Mouse (Mus musculus) bone marrow, adult 2 months (tissue): Measurements from ENCODE around the gene Bckdhb. TPM values are rescaled to one million over a fixed set of nuclear protein-coding genes. Genes with fewer than 3 reads are reported as not detected.
"Not testable (repeated sequence)": the region's sequence is repeated elsewhere in the genome, so short reads cannot be mapped to it uniquely, and the experiment has no call there.

Experiments
- H3K27ac ChIP-seq: fragments of 200-500 bp; 2 replicates; pipeline ENCODE4 v1.5.1; 2012; ENCODE audit warnings: low read depth, mild to moderate bottlenecking, control low read depth, inconsistent platforms, low read length; ENCODE audit not compliant: control insufficient read depth, poor library complexity, insufficient read depth
- H3K4me1 ChIP-seq: fragments of 200-500 bp; 2 replicates; pipeline ENCODE4 v1.6.1; 2011; ENCODE audit warnings: low read length; ENCODE audit not compliant: control insufficient read depth, insufficient read depth
- H3K4me3 ChIP-seq: fragments of 200-500 bp; replicated peaks from 2 replicates; pipeline ENCODE3; 2011; ENCODE audit warnings: mild to moderate bottlenecking, low read depth, low read length, control low read depth; ENCODE audit not compliant: control insufficient read depth
- CTCF ChIP-seq: fragments of 200-500 bp; IDR thresholded peaks from 2 replicates; pipeline ENCODE4 v1.5.1; 2011; ENCODE audit warnings: low read length, control low read depth; ENCODE audit not compliant: control insufficient read depth, insufficient read depth
- POLR2A ChIP-seq: fragments of 200-500 bp; IDR thresholded peaks from 2 replicates; pipeline ENCODE4 v1.6.1; 2011; ENCODE audit warnings: low read depth, mild to moderate bottlenecking, control low read depth, low read length, borderline replicate concordance; ENCODE audit not compliant: control insufficient read depth
- WGBS: fragments of 180-500 bp; shearing (Covaris S2); methylation state at CpG from one replicate; pipeline ENCODE4 v1.1.7; 2018; 5-methylcytosine and 5-hydroxymethylcytosine counted together
- polyA plus RNA-seq: library from polyadenylated mRNA; stranded (reverse); fragments of >200 nt; gene quantifications from 2 replicates; pipeline ENCODE4 v1.2.4, GENCODE M21; 2011; ENCODE audit warnings: low replicate concordance; ENCODE audit not compliant: missing spikeins, insufficient read depth, insufficient read length

The Bckdhb gene
- polyA plus RNA-seq, 1 experiment, result 47.4 TPM

- H3K27ac ChIP-seq, result no peak overlapping the region
- no peak overlapping the region for H3K4me3 ChIP-seq
- 71% methylated on average over 2 of the region's 2 CpGs for WGBS
Measured at GRCm38 (mm10) chr9:83973467-83973866, 48.5 kb downstream of the Bckdhb start.

GRCm38 (mm10) chr9:83975811-83976210, 50.9 kb downstream of the Bckdhb start:
- H3K27ac ChIP-seq, result no peak overlapping the region
- no peaks in the 10 kb centered on the region for H3K4me1 ChIP-seq
- TF ChIP-seq CTCF, result no peak
- no peak overlapping the region for H3K4me3 ChIP-seq
- 79% methylated on average over 2 of the region's 2 CpGs for WGBS

More at GRCm38 (mm10) chr9:83973467-83973866, 48.5 kb downstream of the Bckdhb start:
- no peak for TF ChIP-seq POLR2A
- TF ChIP-seq CTCF, result no peak
- no peaks in the 10 kb centered on the region for H3K4me1 ChIP-seq

- Histone ChIP-seq H3K4me1 (no peaks in the 10 kb centered on the region), H3K27ac (no peak overlapping the region), H3K4me3 (no peak overlapping the region)
- TF ChIP-seq POLR2A, result no peak
- TF ChIP-seq CTCF, result no peak
- WGBS, result 86% methylated on average over 7 of the region's 7 CpGs
Measured at GRCm38 (mm10) chr9:83981234-83981633, 56.3 kb downstream of the Bckdhb start.

GRCm38 (mm10) chr9:84008961-84009360, 84.0 kb downstream of the Bckdhb start:
- Histone ChIP-seq H3K4me3 (no peak overlapping the region), H3K27ac (no peak overlapping the region), H3K4me1 (no peaks in the 10 kb centered on the region)
- WGBS, result 87% methylated on average over 2 of the region's 2 CpGs
- no peak for TF ChIP-seq CTCF
- no peak for TF ChIP-seq POLR2A

- Histone ChIP-seq H3K4me1 (no peaks in the 10 kb centered on the region), H3K27ac (no peak overlapping the region), H3K4me3 (no peak overlapping the region)
- TF ChIP-seq POLR2A, result no peak
- no peak for TF ChIP-seq CTCF
Measured at GRCm38 (mm10) chr9:84011146-84011545, 86.2 kb downstream of the Bckdhb start.

- not testable (repeated sequence) for H3K4me1 ChIP-seq, H3K27ac ChIP-seq, H3K4me3 ChIP-seq
- WGBS, result 84% methylated on average over 8 of the region's 8 CpGs
Measured at GRCm38 (mm10) chr9:84018141-84018540, 93.2 kb downstream of the Bckdhb start.

- Histone ChIP-seq H3K4me3 (no peak overlapping the region), H3K27ac (no peak overlapping the region), H3K4me1 (no peaks in the 10 kb centered on the region)
- no peak for TF ChIP-seq CTCF
- 62% methylated on average over 2 of the region's 2 CpGs for whole genome bisulfite sequencing
Measured at GRCm38 (mm10) chr9:84019627-84020026, 94.7 kb downstream of the Bckdhb start.

GRCm38 (mm10) chr9:84021189-84021588, 96.2 kb downstream of the Bckdhb start:
- TF ChIP-seq CTCF (no peak), POLR2A (no peak)
- Histone ChIP-seq H3K4me1 (no peaks in the 10 kb centered on the region), H3K27ac (no peak overlapping the region), H3K4me3 (no peak overlapping the region)
- 92% methylated on average over 6 of the region's 6 CpGs for WGBS

- no peaks in the 10 kb centered on the region; the same call in 1 of the 2 replicates for H3K4me1 ChIP-seq
- 62% methylated on average over 2 of the region's 2 CpGs for WGBS
- H3K4me3 ChIP-seq, result no peak overlapping the region
- TF ChIP-seq POLR2A, result no peak
- no peak for TF ChIP-seq CTCF
- peak overlapping the region; percentile 38; the same call in 1 of the 2 replicates for H3K27ac ChIP-seq
Measured at GRCm38 (mm10) chr9:84028120-84028519, 103.2 kb downstream of the Bckdhb start.

GRCm38 (mm10) chr9:84030691-84031290, 105.8 kb downstream of the Bckdhb start:
- H3K27ac ChIP-seq, result no peak overlapping the region
- WGBS, result 33% methylated on average over 6 of the region's 6 CpGs
- no peak overlapping the region for H3K4me3 ChIP-seq
- TF ChIP-seq CTCF (no peak), POLR2A (no peak)
- no peaks in the 10 kb centered on the region; the same call in 1 of the 2 replicates for H3K4me1 ChIP-seq
